Mouse (Mus musculus) embryonic facial prominence, embryonic 10.5 days (tissue): ENCODE measurements around the gene Ttc3. TPM values are rescaled to one million over a fixed set of nuclear protein-coding genes. Genes with fewer than 3 reads are reported as not detected.

Source experiments
- DNase-seq: peaks from one replicate; pipeline ENCODE4 v3.0.0-alpha.2; 2017; ENCODE audit warnings: low spot score
- H3K27ac ChIP-seq: fragments of 300-500 bp; sonication (generic); replicated peaks from 2 replicates; pipeline ENCODE4 v1.5.1; 2016; ENCODE audit warnings: mild to moderate bottlenecking
- H3K27me3 ChIP-seq: fragments of 300-500 bp; sonication (generic); replicated peaks from 2 replicates; pipeline ENCODE4 v1.6.1; 2016; ENCODE audit warnings: low read depth, mild to moderate bottlenecking; ENCODE audit not compliant: poor library complexity, severe bottlenecking
- H3K36me3 ChIP-seq: fragments of 300-500 bp; sonication (generic); replicated peaks from 2 replicates; pipeline ENCODE4 v1.6.1; 2016; ENCODE audit warnings: mild to moderate bottlenecking, moderate library complexity
- H3K4me1 ChIP-seq: fragments of 300-500 bp; sonication (generic); 2 replicates; pipeline ENCODE4 v1.6.1; 2016
- H3K4me3 ChIP-seq: fragments of 300-500 bp; sonication (generic); 2 replicates; pipeline ENCODE4 v1.5.1; 2016; ENCODE audit warnings: mild to moderate bottlenecking, moderate library complexity
- H3K9me3 ChIP-seq: fragments of 300-500 bp; sonication (generic); 2 replicates; pipeline ENCODE4 v1.6.1; 2016; ENCODE audit warnings: mild to moderate bottlenecking
- WGBS: fragments of 180-500 bp; shearing (Covaris S2); methylation state at CpG from one replicate; pipeline ENCODE4 v1.1.7; 2016; 5-methylcytosine and 5-hydroxymethylcytosine counted together
- polyA plus RNA-seq: library from polyadenylated mRNA; unstranded; fragments of >200 nt; fragmentation: Nextera tagmentation; extraction: Ambion mirVana; gene quantifications from 2 replicates; pipeline ENCODE4 v1.2.1, GENCODE M21; 2016

Gene Ttc3
- polyA plus RNA-seq, 1 experiment from 2014 or later: 304 TPM

DNA sequence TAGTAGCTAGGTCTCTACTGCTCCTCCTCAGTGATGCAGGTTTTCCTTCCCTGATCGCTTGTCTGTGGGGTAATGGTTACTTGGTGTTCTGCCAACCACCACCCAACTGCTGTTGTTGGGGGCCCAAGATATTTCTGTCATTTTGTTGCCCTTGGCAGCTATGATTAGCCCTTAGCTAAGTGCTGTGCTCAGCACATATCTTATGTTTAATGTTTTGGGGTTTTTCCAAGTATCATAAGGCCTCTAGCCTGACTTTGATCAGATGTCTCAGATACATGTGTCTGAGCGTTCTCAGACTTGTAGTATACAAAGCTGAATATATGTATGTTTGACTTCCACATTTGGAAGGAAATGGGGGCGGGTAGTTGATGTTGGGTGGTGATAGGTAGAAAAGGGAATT lies 40.9 kb downstream of the Ttc3 start:
- H3K27me3 ChIP-seq: no peaks in the 10 kb centered on the region
- DNase-seq: no peak
- no peaks in the 10 kb centered on the region for H3K9me3 ChIP-seq
- no peak overlapping the region for H3K27ac ChIP-seq
- WGBS: 93% methylated on average over 3 of the region's 3 CpGs
- no peak overlapping the region for H3K4me3 ChIP-seq
- H3K36me3 ChIP-seq: peaks cover 92% of the 10 kb centered on the region
- no peaks in the 10 kb centered on the region for H3K4me1 ChIP-seq

DNA sequence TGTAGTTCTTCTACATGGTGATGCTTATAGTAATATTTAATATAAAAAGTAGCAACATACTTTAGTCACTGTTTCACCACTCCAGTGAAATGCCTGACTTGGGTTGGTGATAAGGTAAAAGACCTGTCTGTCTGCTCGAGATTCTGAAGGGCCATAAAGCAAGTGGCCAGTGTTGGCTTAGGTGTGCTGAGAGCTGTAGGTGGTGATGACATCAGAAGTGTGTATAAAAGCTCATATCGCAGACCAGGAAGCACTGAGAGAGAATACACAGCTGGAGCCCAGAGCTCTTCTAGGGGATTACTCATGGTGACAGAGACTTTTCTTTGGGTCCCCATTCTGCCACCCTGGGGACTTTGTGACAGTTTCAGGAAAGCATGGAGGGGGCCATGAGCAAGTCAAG lies 41.8 kb downstream of the Ttc3 start:
- Histone ChIP-seq H3K4me3 (no peak overlapping the region), H3K36me3 (peaks cover 94% of the 10 kb centered on the region), H3K4me1 (no peaks in the 10 kb centered on the region), H3K27ac (no peak overlapping the region), H3K9me3 (no peaks in the 10 kb centered on the region), H3K27me3 (no peaks in the 10 kb centered on the region)
- DNase-seq: no peak
- 93% methylated on average over 2 of the region's 2 CpGs for WGBS

DNA sequence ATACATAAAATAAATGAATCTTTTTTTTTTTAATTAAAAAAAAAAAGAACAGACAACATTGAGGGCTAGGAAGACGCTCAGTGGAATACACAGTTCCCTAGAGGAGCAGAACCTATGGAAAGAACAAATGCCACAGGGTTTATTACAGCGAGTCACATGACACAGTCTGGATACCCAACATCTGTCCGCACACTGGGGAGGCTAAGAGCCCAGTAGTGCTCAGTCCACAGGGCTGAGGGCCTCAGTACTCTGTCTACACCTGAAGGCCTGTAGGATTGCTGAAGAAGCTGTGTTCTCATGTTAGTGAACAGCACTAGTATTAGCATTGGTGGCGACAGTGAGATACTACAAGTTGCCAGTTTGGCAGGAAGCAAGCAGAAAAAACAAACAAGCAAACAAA lies 42.3 kb downstream of the Ttc3 start:
- no peak for DNase-seq
- Histone ChIP-seq H3K4me1 (no peaks in the 10 kb centered on the region), H3K9me3 (no peaks in the 10 kb centered on the region), H3K4me3 (no peak overlapping the region), H3K27me3 (no peaks in the 10 kb centered on the region), H3K36me3 (peaks cover 94% of the 10 kb centered on the region), H3K27ac (no peak overlapping the region)
- WGBS: 92% methylated on average over 4 of the region's 4 CpGs

DNA sequence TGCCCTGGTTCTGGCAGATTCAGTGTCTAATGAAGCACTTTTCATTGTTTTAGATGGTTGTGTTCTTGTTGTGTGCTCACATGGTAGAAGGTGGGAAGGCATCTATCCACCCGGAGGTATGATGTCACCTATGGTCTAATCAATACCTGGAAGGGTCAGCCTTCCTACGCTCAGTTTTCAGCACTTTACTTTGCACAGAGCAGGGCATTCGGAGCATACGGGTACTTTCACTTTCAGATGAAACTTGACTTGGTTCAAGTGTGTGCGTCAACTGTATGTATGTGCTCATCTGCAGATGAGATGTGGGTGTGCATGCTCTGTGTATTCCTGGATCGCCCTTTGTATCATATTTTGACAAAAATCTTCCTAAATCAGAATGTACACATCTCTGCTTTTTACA lies 43.7 kb downstream of the Ttc3 start:
- Histone ChIP-seq H3K27ac (no peak overlapping the region), H3K4me3 (no peak overlapping the region), H3K9me3 (no peaks in the 10 kb centered on the region), H3K27me3 (no peaks in the 10 kb centered on the region), H3K36me3 (peaks cover 98% of the 10 kb centered on the region), H3K4me1 (no peaks in the 10 kb centered on the region)
- 96% methylated on average over 6 of the region's 6 CpGs for WGBS
- no peak for DNase-seq

DNA sequence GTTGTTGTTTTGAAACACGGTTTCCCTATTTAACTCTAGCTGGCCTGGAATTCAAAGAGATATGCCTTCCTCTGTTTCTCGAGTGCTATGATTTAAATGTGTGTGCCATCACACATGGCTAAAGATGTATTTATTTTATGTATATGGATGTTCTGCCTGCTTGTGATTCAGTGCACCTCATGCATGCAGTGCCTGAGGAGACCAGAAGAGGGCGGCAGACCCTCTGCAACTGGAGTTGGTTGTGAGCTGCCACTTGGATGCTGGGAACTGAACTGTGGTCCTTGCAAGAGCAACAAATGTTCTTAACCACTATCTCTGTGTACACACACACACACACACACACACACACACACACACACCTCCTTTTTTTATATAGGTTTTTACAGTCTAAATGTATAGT lies 50.1 kb downstream of the Ttc3 start:
- Histone ChIP-seq H3K4me1 (no peaks in the 10 kb centered on the region), H3K27ac (no peak overlapping the region), H3K27me3 (no peaks in the 10 kb centered on the region), H3K36me3 (peaks cover 100% of the 10 kb centered on the region), H3K9me3 (peaks cover 7% of the 10 kb centered on the region), H3K4me3 (no peak overlapping the region)
- DNase-seq: no peak
- WGBS: 90% methylated on average over 3 of the region's 3 CpGs

GRCm38 (mm10) chr16:94428948-94429347 lies 58.5 kb downstream of the Ttc3 start:
- Histone ChIP-seq H3K36me3 (peaks cover 100% of the 10 kb centered on the region), H3K4me3 (no peak overlapping the region)
- WGBS: 97% methylated on average over 4 of the region's 4 CpGs

GRCm38 (mm10) chr16:94435495-94436234 lies 65.2 kb downstream of the Ttc3 start:
- Histone ChIP-seq H3K4me1 (no peaks in the 10 kb centered on the region), H3K36me3 (peaks cover 100% of the 10 kb centered on the region), H3K27me3 (no peaks in the 10 kb centered on the region), H3K27ac (no peak overlapping the region), H3K9me3 (no peaks in the 10 kb centered on the region), H3K4me3 (no peak overlapping the region)
- no peak for DNase-seq
- 90% methylated on average over 8 of the region's 8 CpGs for WGBS

More at GRCm38 (mm10) chr16:94428948-94429347, 58.5 kb downstream of the Ttc3 start:
- no peak for DNase-seq
- no peaks in the 10 kb centered on the region for H3K9me3 ChIP-seq
- no peaks in the 10 kb centered on the region for H3K4me1 ChIP-seq
- no peaks in the 10 kb centered on the region for H3K27me3 ChIP-seq
- H3K27ac ChIP-seq: no peak overlapping the region

GRCm38 (mm10) chr16:94436801-94437200 lies 66.4 kb downstream of the Ttc3 start:
- Histone ChIP-seq H3K4me1 (no peaks in the 10 kb centered on the region), H3K27ac (no peak overlapping the region), H3K36me3 (peaks cover 100% of the 10 kb centered on the region), H3K4me3 (no peak overlapping the region), H3K9me3 (no peaks in the 10 kb centered on the region), H3K27me3 (no peaks in the 10 kb centered on the region)
- DNase-seq: no peak
- WGBS: 95% methylated on average over 2 of the region's 2 CpGs

- no peaks in the 10 kb centered on the region for H3K9me3 ChIP-seq
- no peak overlapping the region for H3K27ac ChIP-seq
- DNase-seq: no peak
- H3K4me3 ChIP-seq: no peak overlapping the region
- H3K27me3 ChIP-seq: no peaks in the 10 kb centered on the region
- H3K4me1 ChIP-seq: no peaks in the 10 kb centered on the region
- 81% methylated on average over 2 of the region's 2 CpGs for WGBS
- H3K36me3 ChIP-seq: peaks cover 99% of the 10 kb centered on the region
Observed at GRCm38 (mm10) chr16:94441361-94441760, 70.9 kb downstream of the Ttc3 start.

DNA sequence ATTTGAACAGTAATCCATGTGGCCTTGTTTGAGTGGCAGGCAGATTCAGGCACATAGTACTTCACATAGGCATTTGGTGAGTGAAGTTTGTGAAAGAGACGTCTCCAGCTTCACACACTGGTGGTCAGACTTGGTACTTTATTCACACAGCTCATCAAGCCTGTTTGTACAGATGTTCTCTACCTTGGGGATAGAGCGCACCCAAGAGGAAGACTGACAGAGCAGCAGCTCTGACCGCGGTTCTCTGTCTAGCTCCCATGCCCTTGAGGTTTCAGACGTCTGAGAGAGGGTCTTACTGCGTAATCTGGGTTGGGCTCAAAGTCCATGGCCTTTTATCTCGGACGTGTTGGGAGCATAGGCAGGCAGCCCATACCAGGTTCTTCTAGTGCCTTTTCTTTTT lies 78.7 kb downstream of the Ttc3 start:
- Histone ChIP-seq H3K27ac (no peak overlapping the region), H3K27me3 (no peaks in the 10 kb centered on the region), H3K4me1 (no peaks in the 10 kb centered on the region), H3K36me3 (peaks cover 100% of the 10 kb centered on the region), H3K4me3 (no peak overlapping the region), H3K9me3 (no peaks in the 10 kb centered on the region)
- no peak for DNase-seq
- 83% methylated on average over 8 of the region's 8 CpGs for WGBS

- 95% methylated on average over 7 of the region's 7 CpGs for WGBS
Observed at GRCm38 (mm10) chr16:94449632-94450031, 79.2 kb downstream of the Ttc3 start.

DNA sequence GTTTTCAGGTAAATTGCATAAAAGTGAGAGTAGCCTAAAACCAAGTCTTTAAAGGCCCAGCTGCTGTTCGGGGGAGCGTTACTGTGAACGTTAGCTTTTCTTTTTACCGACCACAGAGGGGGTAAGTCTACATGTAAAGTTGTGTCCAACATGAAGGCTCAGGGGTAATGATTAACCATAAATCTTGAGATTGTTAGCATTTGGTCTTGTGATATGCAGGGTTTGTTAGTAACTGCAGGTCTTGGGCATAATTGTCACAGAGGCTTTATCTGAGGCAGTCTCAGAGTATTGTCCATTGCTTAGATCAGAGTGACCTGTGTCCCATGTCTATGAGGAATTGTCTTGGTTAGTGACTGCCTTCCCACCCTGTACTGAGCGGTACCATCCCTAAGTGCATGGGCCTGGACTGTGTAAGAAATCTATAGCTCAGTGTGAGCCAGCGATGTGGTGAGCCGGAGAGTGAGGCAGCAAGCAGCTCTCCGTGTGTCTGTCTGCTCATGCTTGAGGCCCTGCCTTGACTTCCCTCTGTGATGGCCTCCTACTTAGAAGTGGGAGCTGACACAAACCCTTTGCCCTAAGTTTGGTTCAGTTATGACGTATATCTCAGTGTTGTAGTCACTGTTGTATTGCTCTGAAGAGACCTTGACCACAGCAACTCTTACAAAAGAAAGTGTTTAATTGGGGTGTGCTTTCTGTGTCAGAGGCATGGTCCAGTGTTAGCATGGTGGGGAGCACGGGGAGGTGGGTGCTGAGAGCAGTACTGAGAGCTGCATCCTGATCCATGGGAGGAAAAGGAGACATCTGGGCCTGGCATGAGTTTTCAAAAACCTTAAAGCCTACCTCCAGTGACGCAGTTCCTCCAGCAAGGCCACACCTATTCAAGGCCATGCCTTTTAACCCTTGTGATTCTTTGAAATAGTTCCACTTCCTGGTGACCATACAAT lies 81.4 kb downstream of the Ttc3 start:
- Histone ChIP-seq H3K27ac (no peak overlapping the region), H3K27me3 (no peaks in the 10 kb centered on the region), H3K36me3 (peaks cover 100% of the 10 kb centered on the region), H3K9me3 (no peaks in the 10 kb centered on the region), H3K4me3 (no peak overlapping the region), H3K4me1 (no peaks in the 10 kb centered on the region)
- 93% methylated on average over 11 of the region's 11 CpGs for WGBS
- DNase-seq: no peak

More at GRCm38 (mm10) chr16:94449632-94450031, 79.2 kb downstream of the Ttc3 start:
- Histone ChIP-seq H3K27ac (no peak overlapping the region), H3K27me3 (no peaks in the 10 kb centered on the region), H3K9me3 (no peaks in the 10 kb centered on the region), H3K36me3 (peaks cover 100% of the 10 kb centered on the region), H3K4me3 (no peak overlapping the region), H3K4me1 (no peaks in the 10 kb centered on the region)
- DNase-seq: no peak

GRCm38 (mm10) chr16:94452768-94453167 lies 82.3 kb downstream of the Ttc3 start:
- peaks cover 100% of the 10 kb centered on the region for H3K36me3 ChIP-seq
- H3K27me3 ChIP-seq: no peaks in the 10 kb centered on the region
- WGBS: 93% methylated on average over 4 of the region's 4 CpGs
- no peaks in the 10 kb centered on the region for H3K4me1 ChIP-seq
- no peak for DNase-seq
- no peaks in the 10 kb centered on the region for H3K9me3 ChIP-seq
- H3K4me3 ChIP-seq: no peak overlapping the region
- H3K27ac ChIP-seq: no peak overlapping the region
